Mouse (Mus musculus) olfactory bulb, adult 2 months (tissue): Measurements from ENCODE around the gene Frmd4b. TPM values are rescaled to one million over a fixed set of nuclear protein-coding genes. Genes with fewer than 3 reads are reported as not detected.

Experiments used
- H3K27ac ChIP-seq: fragments of 200-500 bp; 2 replicates; pipeline ENCODE4 v1.5.1; 2012; ENCODE audit warnings: low read depth, low read length; ENCODE audit not compliant: insufficient read depth
- H3K4me1 ChIP-seq: fragments of 200-500 bp; 2 replicates; pipeline ENCODE4 v1.6.1; 2012; ENCODE audit warnings: low read length; ENCODE audit not compliant: control insufficient read depth, insufficient read depth
- H3K4me3 ChIP-seq: fragments of 200-500 bp; 2 replicates; pipeline ENCODE4 v1.5.1; 2012; ENCODE audit warnings: mild to moderate bottlenecking, low read depth, low read length, moderate library complexity; ENCODE audit not compliant: insufficient read depth
- CTCF ChIP-seq: fragments of 200-500 bp; IDR thresholded peaks from 2 replicates; pipeline ENCODE4 v1.5.1; 2012; ENCODE audit warnings: low read depth, mild to moderate bottlenecking, low read length, moderate library complexity; ENCODE audit not compliant: insufficient read depth
- POLR2A ChIP-seq: fragments of 200-500 bp; IDR thresholded peaks from 2 replicates; pipeline ENCODE4 v1.6.1; 2012; ENCODE audit warnings: mild to moderate bottlenecking, low read depth, low read length, moderate library complexity; ENCODE audit not compliant: insufficient read depth
- WGBS: fragments of 180-500 bp; shearing (Covaris S2); methylation state at CpG from one replicate; pipeline ENCODE4 v1.1.7; 2018; 5-methylcytosine and 5-hydroxymethylcytosine counted together
- polyA plus RNA-seq: library from polyadenylated mRNA; stranded (reverse); fragments of >200 nt; gene quantifications from 2 replicates; pipeline ENCODE4 v1.2.4, GENCODE M21; 2012; ENCODE audit warnings: low replicate concordance; ENCODE audit not compliant: missing spikeins, insufficient read depth, insufficient read length

Gene Frmd4b
- polyA plus RNA-seq, 1 experiment, result not detected

GRCm38 (mm10) chr6:97520566-97520965 lies 96.8 kb downstream of the Frmd4b start:
- Histone ChIP-seq H3K27ac (no peak overlapping the region), H3K4me1 (peaks cover 9% of the 10 kb centered on the region; the same call in 1 of the 2 replicates), H3K4me3 (no peak overlapping the region)
- 71% methylated on average over 2 of the region's 2 CpGs for whole genome bisulfite sequencing
- TF ChIP-seq POLR2A (no peak), CTCF (no peak)

DNA sequence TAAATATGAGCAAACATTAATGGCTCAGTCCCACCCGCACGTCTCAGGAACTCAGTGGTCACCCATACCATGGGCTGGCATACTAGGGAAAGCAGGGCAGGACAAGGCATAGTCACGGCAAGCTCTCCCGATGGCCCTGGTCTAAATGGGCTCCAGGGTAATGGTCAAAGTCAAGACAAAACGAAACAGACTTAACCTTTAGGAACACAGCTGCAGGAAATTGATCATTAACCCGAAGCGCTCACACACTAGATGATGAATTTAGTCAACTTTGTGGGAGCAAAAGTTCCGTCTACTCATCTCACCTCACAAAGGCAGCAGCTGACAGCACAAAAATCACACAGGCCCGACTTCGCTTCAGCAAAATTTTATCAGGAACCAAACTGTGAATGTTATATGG lies 97.8 kb downstream of the Frmd4b start:
- TF ChIP-seq CTCF (no peak), POLR2A (no peak)
- no peak overlapping the region for H3K27ac ChIP-seq
- WGBS, result 96% methylated on average over 10 of the region's 10 CpGs

GRCm38 (mm10) chr6:97518467-97518866 lies 98.9 kb downstream of the Frmd4b start:
- no peak overlapping the region for H3K4me3 ChIP-seq
- WGBS, result 15% methylated on average over 2 of the region's 2 CpGs
- TF ChIP-seq POLR2A, result no peak
- no peak for TF ChIP-seq CTCF
- H3K4me1 ChIP-seq, result peaks cover 9% of the 10 kb centered on the region; the same call in 1 of the 2 replicates
- H3K27ac ChIP-seq, result no peak overlapping the region

More for the DNA sequence above, 97.8 kb downstream of the Frmd4b start:
- Histone ChIP-seq H3K4me3 (no peak overlapping the region), H3K4me1 (peaks cover 9% of the 10 kb centered on the region; the same call in 1 of the 2 replicates)

GRCm38 (mm10) chr6:97517616-97518235 lies 99.6 kb downstream of the Frmd4b start:
- no peak overlapping the region for H3K4me3 ChIP-seq
- H3K27ac ChIP-seq, result no peak overlapping the region
- H3K4me1 ChIP-seq, result peaks cover 7% of the 10 kb centered on the region; the same call in 1 of the 2 replicates
- TF ChIP-seq POLR2A (no peak), CTCF (no peak)
- WGBS, result 69% methylated on average over 12 of the region's 12 CpGs

GRCm38 (mm10) chr6:97516941-97517340 lies 100.4 kb downstream of the Frmd4b start:
- no peak overlapping the region for H3K27ac ChIP-seq
- H3K4me1 ChIP-seq, result peaks cover 7% of the 10 kb centered on the region; the same call in 1 of the 2 replicates
- TF ChIP-seq POLR2A, result no peak
- 93% methylated on average over 5 of the region's 5 CpGs for WGBS
- no peak overlapping the region for H3K4me3 ChIP-seq

GRCm38 (mm10) chr6:97510771-97511170 lies 106.6 kb downstream of the Frmd4b start:
- TF ChIP-seq POLR2A, result no peak
- no peak for TF ChIP-seq CTCF
- Histone ChIP-seq H3K27ac (no peak overlapping the region), H3K4me3 (no peak overlapping the region), H3K4me1 (peaks cover 6% of the 10 kb centered on the region)
- WGBS, result 82% methylated on average over 8 of the region's 8 CpGs

GRCm38 (mm10) chr6:97509434-97509833 lies 107.9 kb downstream of the Frmd4b start:
- TF ChIP-seq CTCF, result no peak
- no peak for TF ChIP-seq POLR2A
- 93% methylated on average over 10 of the region's 10 CpGs for WGBS
- no peak overlapping the region for H3K27ac ChIP-seq
- H3K4me1 ChIP-seq, result peaks cover 6% of the 10 kb centered on the region
- no peak overlapping the region for H3K4me3 ChIP-seq

DNA sequence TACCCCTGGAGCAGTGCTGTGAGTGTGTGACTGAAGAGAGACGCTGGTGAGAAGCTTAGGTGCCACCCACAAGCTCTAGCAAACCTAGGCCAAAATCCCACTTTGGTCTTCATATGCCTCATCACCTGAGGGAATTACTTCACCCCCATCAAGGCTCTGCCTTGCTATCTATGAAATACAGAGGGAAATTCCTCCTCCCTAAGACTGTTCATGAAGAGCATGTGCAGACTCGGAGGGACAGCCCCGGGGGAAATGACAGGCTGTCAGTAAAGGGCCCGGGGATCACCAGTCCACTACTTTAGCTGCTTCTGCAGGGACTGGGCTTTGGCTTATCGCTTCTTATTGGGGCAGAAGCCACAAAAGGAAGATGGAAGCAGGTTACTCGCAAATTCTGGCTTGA lies 108.9 kb downstream of the Frmd4b start:
- TF ChIP-seq CTCF, result no peak
- no peak for TF ChIP-seq POLR2A
- Histone ChIP-seq H3K27ac (no peak overlapping the region), H3K4me1 (peaks cover 6% of the 10 kb centered on the region), H3K4me3 (no peak overlapping the region)
- WGBS, result 95% methylated on average over 6 of the region's 6 CpGs

DNA sequence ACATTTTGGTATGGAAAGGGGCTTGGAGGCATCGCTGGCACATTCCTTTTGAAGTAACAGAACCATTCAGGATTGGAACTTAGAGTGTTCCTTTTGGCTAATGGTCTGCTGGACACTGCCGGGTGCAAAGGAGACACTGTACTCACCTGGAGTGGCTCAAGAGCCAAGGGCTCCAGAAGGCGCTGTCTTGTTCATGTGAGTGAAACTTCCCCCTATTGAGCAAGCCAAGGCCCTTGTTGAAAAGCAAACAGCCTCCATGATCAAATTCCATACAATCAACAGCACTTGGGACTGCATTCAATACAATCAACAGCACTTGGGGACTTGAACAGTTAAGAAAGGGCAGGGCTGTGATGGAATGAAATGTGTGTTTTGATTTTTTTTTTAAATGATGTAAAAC lies 109.4 kb downstream of the Frmd4b start:
- WGBS, result 97% methylated on average over 3 of the region's 3 CpGs
- TF ChIP-seq CTCF, result no peak
- TF ChIP-seq POLR2A, result no peak
- peaks cover 6% of the 10 kb centered on the region for H3K4me1 ChIP-seq

DNA sequence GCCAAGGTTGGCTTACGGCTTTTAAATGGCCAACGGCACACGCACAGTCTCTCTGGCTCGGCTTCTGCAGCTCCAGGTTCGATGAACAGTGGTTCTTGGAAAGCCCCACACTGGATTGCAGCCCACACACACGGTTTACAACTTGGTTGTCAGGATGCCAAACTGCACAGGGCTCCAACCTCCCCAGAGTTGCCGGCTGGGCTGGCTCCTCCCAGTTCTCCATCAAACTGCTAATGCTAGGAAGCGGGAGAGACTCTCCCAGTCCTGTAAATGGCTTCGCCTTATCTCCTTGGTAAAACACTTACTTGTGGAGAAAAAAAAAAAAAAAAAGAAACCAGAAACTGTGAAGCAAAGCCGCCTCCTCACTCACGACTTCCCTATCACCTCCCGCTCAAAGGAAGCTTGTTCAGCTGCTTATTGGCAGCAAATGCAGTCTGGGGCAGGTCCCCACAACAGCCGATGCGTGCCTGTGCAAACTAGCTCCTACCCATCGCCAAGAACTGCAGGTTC lies 111.1 kb downstream of the Frmd4b start:
- Histone ChIP-seq H3K27ac (no peak overlapping the region), H3K4me3 (no peak overlapping the region), H3K4me1 (peaks cover 6% of the 10 kb centered on the region)
- 17% methylated on average over 15 of the region's 15 CpGs for WGBS
- TF ChIP-seq CTCF, result no peak
- TF ChIP-seq POLR2A, result no peak

More for the DNA sequence above, 109.4 kb downstream of the Frmd4b start:
- H3K4me3 ChIP-seq, result no peak overlapping the region
- no peak overlapping the region for H3K27ac ChIP-seq
